Mouse (Mus musculus): ENCODE data around the gene Umps.

The Umps gene

GRCm38 (mm10) chr16:33963509-33963908 is 3.3 kb downstream of the Umps start:
- DNase-seq (ENCODE audit: extremely low spot score, low read depth, low spot score) = no peak

DNA sequence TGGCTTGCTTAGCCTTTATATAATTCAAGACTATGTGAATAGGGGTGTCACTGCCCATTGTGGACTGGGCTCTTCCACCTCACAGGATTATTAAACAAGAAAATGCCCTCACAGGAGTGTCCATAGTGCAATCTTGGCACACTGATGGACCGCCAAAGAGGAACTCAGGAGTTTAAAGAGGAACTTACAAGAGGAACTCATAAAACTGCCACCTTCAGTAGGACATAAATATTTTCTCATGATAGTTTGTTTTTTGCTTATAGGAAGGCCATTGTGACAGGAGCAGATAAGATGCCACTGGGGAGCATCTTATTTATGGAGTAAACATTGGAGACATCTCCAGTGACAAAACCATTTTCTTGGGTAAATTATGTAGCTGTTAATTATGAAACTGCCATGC is 12.0 kb downstream of the Umps start:
- DNase-seq (ENCODE audit: extremely low spot score, low read depth, low spot score) = no peak

DNA sequence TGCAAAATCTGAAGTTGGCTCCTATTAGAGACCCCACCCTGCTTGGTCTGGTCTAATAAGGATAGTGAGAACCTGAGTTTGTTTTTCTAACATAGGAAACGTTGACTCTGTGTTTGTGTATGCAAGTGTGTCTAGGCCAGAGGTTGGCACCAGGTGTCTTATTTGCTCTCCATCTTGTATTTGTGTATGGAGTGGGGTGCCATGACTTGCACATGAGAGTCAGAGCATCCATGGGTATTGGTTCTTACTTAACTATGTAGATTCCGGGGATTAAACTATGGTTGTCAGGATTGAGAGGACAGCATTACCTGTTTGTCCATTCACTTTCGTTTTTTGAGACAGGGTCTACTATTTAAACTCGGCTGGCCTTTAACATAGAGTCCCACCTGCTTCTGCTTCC is 13.8 kb downstream of the Umps start:
- DNase-seq (ENCODE audit: extremely low spot score, low read depth, low spot score) = no peak

DNA sequence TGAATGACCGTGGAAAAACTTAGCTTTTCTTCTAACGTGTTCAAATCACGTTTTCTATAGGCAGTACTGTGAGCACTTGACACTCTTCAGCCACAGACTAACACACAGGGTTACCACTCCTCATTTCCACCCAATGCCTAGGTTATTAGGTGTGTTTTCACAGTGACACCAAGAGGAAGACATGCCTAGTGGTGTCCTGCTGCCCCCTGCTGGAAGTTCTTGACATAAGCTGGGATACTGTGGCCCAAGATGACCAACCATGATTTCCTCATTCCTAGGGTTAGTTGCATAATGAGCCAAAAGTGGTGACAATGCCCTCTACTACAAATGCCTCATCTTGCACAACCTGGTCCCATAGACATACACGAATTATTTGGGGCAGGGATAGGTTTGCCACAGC is 16.0 kb downstream of the Umps start:
- DNase-seq (ENCODE audit: extremely low spot score, low read depth, low spot score) = peak; percentile 79

- DNase-seq (ENCODE audit: extremely low spot score, low read depth, low spot score) = no peak
Observed at GRCm38 (mm10) chr16:33950386-33950785, 16.5 kb downstream of the Umps start.

- DNase-seq (ENCODE audit: extremely low spot score, low read depth, low spot score) = no peak
Observed at GRCm38 (mm10) chr16:33947664-33948571, 18.9 kb downstream of the Umps start.

DNA sequence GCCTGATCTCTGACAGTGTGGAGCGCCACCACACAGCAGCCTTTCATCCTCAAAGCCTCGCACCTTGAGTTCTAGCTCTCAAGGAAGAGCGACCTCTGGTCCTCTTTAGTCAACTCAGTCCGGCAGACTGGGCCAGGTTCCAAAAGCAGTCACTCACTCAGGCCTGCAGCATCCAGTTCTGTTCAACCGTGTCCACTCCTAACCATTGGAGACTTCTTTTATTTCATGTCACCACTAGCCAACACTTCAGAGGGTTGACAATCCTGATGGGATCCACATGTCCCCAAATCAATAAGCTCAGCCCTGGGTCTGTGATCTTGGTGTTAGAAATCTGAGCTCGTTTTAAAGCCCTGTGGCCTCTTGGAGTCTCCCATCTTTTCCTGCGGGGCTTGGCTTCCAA is 20.8 kb downstream of the Umps start:
- no peak for DNase-seq (ENCODE audit: extremely low spot score, low read depth, low spot score)

DNA sequence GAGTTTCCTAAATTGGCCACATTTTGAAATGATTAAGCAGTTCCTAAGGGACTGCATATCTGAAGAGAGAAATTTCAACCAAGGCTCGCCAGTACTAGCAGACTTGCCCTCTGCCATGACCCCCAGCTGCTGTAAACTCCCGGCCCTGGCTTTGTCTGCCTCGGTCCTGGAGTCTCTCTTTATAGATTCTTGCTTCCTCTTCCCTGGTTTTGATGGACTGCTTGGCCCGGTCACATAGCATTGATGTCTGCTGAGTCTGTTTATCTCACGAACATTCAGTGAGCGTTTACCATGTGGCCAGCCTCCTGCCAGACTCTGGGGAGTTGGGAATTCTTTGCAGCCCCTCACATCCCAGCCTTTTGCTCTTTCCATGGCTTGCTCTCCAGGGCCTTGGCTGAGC is 22.1 kb downstream of the Umps start:
- no peak for DNase-seq (ENCODE audit: extremely low spot score, low read depth, low spot score)

- DNase-seq (ENCODE audit: extremely low spot score, low read depth, low spot score) = no peak
Observed at GRCm38 (mm10) chr16:33944126-33944525, 22.7 kb downstream of the Umps start.

DNA sequence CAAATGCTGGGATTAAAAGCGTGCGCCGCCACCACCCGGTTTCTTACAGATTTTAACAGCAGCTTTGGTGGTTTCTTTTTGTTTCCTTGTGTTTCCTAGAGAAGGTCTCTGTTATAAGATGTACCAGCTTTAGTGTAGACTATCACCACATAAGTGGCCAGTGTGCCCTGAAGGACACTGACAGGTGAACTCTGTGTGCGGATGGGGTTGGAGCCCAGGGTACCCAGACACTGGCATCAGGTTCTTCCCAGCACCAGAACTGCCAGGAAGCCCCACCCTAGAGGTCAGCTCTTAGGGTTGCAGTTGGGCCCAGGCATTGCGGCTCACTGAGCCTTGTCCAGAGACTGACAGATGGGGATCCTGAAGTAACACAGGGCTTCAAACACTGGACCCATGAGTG is 23.4 kb downstream of the Umps start:
- DNase-seq (ENCODE audit: extremely low spot score, low read depth, low spot score) = no peak

DNA sequence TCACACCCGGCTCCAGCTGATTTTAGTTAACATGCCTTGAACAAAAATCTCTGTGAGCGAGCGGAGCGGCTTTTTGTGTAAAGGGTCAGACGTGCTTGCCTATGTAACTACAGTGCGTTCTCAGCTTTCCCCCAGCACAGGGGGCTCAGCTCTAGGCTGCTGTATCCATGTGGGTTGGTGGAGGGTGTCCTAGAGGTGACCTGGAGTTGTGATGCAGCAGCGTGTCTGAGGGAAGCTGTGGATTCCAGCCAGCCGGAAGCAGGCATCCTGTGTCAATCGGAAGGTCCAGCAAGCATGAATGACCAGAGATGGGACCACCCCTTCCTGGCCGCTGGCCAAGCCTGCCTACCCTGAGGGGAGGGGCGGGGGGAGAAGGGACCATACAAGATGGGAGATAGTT is 24.5 kb downstream of the Umps start:
- no peak for DNase-seq (ENCODE audit: extremely low spot score, low read depth, low spot score)

DNA sequence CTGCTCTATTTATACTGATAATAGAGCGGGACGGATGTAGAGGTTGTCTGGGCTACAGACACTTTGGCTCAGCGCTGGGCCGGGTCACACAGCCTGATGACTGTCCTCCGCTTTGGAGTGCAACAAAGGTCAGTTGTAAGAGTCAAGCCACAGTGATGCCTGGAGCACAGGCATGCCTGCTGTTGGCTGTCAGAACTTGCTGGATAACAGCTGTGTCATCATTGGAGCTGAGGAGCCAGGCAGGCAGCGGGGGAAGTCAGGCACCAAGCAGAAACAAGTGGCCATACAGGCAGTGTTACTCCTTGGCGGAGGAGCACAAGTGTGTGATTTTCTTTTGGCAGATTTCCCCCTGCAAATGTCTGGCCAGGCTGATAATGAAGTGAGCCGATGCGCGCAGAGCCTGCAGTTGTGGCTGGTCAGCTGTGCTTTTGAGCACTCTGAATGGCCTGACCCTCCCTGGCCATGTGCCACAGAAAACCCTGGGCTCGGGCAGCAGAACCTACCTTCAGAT is 25.5 kb downstream of the Umps start:
- no peak for DNase-seq (ENCODE audit: extremely low spot score, low read depth, low spot score)

- no peak for DNase-seq (ENCODE audit: extremely low spot score, low read depth, low spot score)
Observed at GRCm38 (mm10) chr16:33940095-33940494, 26.7 kb downstream of the Umps start.

- DNase-seq (ENCODE audit: extremely low spot score, low read depth, low spot score) = no peak
Observed at GRCm38 (mm10) chr16:33939636-33940035, 27.2 kb downstream of the Umps start.

GRCm38 (mm10) chr16:33939133-33939531 is 27.7 kb downstream of the Umps start:
- DNase-seq (ENCODE audit: extremely low spot score, low read depth, low spot score) = no peak

GRCm38 (mm10) chr16:33938311-33939132 is 28.3 kb downstream of the Umps start:
- no peak for DNase-seq (ENCODE audit: extremely low spot score, low read depth, low spot score)

- DNase-seq (ENCODE audit: extremely low spot score, low read depth, low spot score) = no peak
Observed at GRCm38 (mm10) chr16:33937567-33937966, 29.3 kb downstream of the Umps start.

DNA sequence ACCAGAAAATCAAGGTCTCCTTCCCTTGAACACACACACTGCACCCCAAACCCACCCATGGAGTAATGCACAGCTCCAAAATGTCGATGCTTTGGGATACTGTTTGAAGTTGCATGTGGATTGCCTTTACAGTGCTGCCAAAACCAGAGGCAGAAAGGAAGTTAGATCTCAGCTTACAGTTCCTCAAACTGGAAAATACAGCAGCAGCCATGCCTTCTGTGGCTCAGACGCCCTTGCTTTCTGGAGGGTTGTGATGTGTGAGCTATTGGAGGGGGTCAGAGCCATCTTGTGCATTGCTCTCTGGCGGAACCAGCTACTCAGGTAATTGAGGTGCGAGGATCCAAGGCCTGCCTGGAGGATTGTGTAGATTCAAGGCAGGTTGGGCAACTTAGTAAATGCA is 30.0 kb downstream of the Umps start:
- no peak for DNase-seq (ENCODE audit: extremely low spot score, low read depth, low spot score)

DNA sequence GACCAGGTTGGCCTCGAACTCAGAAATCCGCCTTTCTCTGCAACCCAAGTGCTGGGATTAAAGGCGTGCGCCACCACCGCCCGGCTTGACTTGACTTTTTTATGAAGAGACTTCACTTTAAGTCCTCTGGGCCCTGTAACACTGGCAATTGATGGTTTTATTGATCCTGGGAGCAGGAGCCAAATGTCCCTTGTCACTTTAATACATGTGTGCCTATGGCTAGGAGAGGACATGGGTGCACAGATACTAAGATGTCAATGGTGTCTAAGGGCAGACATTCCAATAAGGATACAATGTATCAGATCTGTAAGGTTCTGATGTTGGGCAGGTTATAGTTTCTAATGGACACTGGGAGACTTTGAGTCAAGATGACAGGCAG is 31.4 kb downstream of the Umps start:
- DNase-seq (ENCODE audit: extremely low spot score, low read depth, low spot score) = no peak

DNA sequence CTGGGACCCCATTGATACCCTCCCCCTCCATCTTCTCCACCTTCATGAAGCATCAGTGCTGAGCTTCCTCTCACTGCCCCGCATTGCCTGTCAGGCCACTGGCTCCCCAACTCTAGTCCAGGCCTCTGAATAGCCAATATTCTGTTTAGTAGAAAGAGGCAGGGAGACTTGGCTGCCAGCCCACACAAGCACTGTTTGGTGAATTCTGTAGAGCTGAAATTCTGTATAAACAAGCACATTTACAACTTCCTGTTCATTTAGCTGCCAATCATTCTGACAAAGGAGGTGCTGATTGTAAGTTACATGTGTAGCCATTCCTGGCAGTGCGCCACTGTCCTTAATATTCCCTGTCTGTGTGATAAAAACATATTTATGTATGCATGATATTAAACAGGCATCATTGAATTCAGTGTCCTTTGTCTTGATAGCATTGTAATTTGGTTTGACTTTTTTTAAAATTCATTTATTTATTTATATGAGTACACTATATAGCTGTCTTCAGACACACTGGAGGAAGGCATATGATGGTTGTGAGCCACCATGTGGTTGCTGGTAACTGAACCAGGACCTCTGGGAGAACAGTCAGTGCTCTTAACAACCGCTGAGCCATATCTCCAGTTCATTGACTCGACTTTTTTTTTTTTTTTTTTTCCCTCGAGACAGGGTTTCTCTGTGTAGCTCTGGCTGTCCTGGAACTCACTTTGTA is 32.0 kb downstream of the Umps start:
- no peak for DNase-seq (ENCODE audit: extremely low spot score, low read depth, low spot score)

GRCm38 (mm10) chr16:33933411-33933810 is 33.4 kb downstream of the Umps start:
- DNase-seq (ENCODE audit: extremely low spot score, low read depth, low spot score) = no peak
